Mouse (Mus musculus) heart, embryonic 14.5 days (tissue): ENCODE data around the gene 4921530L21Rik. TPM values are rescaled to one million over a fixed set of nuclear protein-coding genes. Genes with fewer than 3 reads are reported as not detected.

Experiments used
- ATAC-seq: fragments of 200-750 bp; cut with Nextera tagmentation; 2 replicates; pipeline ENCODE4 v1.8.0; 2017; ENCODE audit warnings: low read depth, moderate TSS enrichment; ENCODE audit not compliant: insufficient number of reproducible peaks, insufficient read depth, low FRiP score
- H3K27ac ChIP-seq, 2 experiments: fragments of 200-500 bp in 1 of 2; fragments of 300-500 bp in 1 of 2; sonication (generic) in 1 of 2; replicated peaks in 1 of 2; 2 replicates each; pipeline ENCODE4 v1.5.1; 2012 to 2014; ENCODE audit warnings: low read depth in 2 of 2, low read length in 2 of 2, control low read depth in 1 of 2, mild to moderate bottlenecking in 1 of 2, mixed read lengths in 1 of 2; ENCODE audit not compliant: control insufficient read depth in 1 of 2, insufficient read depth in 1 of 2
- H3K27me3 ChIP-seq: fragments of 300-500 bp; sonication (generic); 2 replicates; pipeline ENCODE4 v1.6.1; 2014; ENCODE audit warnings: mild to moderate bottlenecking, low read length, control low read depth; ENCODE audit not compliant: control insufficient read depth, insufficient read depth
- H3K36me3 ChIP-seq: fragments of 300-500 bp; sonication (generic); 2 replicates; pipeline ENCODE4 v1.6.1; 2014; ENCODE audit warnings: mild to moderate bottlenecking, control low read depth, low read length, mixed read lengths; ENCODE audit not compliant: control insufficient read depth, insufficient read depth
- H3K4me1 ChIP-seq, 2 experiments: fragments of 200-500 bp in 1 of 2; fragments of 300-500 bp in 1 of 2; sonication (generic) in 1 of 2; 2 replicates each; pipeline ENCODE4 v1.6.1; 2012 to 2014; ENCODE audit warnings: low read length in 2 of 2, control low read depth in 1 of 2, mixed read lengths in 1 of 2; ENCODE audit not compliant: control insufficient read depth in 2 of 2, insufficient read depth in 2 of 2
- H3K4me2 ChIP-seq: fragments of 300-500 bp; sonication (generic); 2 replicates; pipeline ENCODE4 v1.6.1; 2014; ENCODE audit warnings: mild to moderate bottlenecking, low read length
- H3K4me3 ChIP-seq, 2 experiments: fragments of 200-500 bp in 1 of 2; fragments of 300-500 bp in 1 of 2; sonication (generic) in 1 of 2; 2 replicates each; pipeline ENCODE4 v1.5.1; 2012 to 2014; ENCODE audit warnings: low read length in 2 of 2, mild to moderate bottlenecking in 2 of 2, control low read depth in 1 of 2, low read depth in 1 of 2, moderate library complexity in 1 of 2; ENCODE audit not compliant: control insufficient read depth in 1 of 2, insufficient read depth in 1 of 2
- H3K9ac ChIP-seq: fragments of 300-500 bp; sonication (generic); 2 replicates; pipeline ENCODE4 v1.6.1; 2014; ENCODE audit warnings: mild to moderate bottlenecking, low read length
- H3K9me3 ChIP-seq: fragments of 300-500 bp; sonication (generic); 2 replicates; pipeline ENCODE4 v1.6.1; 2016; ENCODE audit warnings: low read length, control low read depth; ENCODE audit not compliant: control insufficient read depth
- WGBS: fragments of 180-500 bp; shearing (Covaris S2); extraction: QIAGEN DNeasy Blood & Tissue Kit; methylation state at CpG from one replicate; pipeline ENCODE4 v1.1.7; 2014; 5-methylcytosine and 5-hydroxymethylcytosine counted together
- polyA plus RNA-seq: library from polyadenylated mRNA; unstranded; fragments of >200 nt; fragmentation: Nextera tagmentation; extraction: Ambion mirVana; gene quantifications from 2 replicates; pipeline ENCODE4 v1.2.1, GENCODE M21; 2014

The 4921530L21Rik gene
- polyA plus RNA-seq: not detected in 2 replicates

DNA sequence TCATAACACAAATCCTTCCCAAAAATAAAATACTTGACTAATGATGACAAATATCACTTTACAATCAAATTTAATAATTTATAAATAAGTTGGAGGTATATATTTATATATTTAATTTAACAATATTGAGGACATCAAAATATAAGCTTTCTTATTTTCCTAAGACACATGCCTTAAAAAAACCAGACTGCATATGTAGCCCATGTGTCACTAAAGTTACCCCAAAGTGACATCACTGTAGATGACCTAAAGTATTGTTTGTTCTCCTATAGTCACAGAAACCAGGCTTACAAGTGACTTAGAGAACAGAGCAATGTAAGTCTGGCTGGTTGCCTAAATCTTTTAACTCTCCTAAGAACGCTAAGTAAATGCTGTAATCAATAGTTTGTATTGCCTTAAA lies at the start of gene 4921530L21Rik:
4921530L21Rik (plus strand) TSS at position 301 of the 400 bp plus-strand sequence.
- H3K4me1 ChIP-seq: no peaks in the 10 kb centered on the region
- ATAC-seq: no peak
- no peaks in the 10 kb centered on the region for H3K36me3 ChIP-seq
- H3K4me2 ChIP-seq: no peak within 1 kb of the TSS
- no peak within 1 kb of the TSS for H3K27ac ChIP-seq
- H3K9ac ChIP-seq: no peak within 1 kb of the TSS
- H3K27me3 ChIP-seq: no peaks in the 10 kb centered on the region
- no peak within 1 kb of the TSS for H3K4me3 ChIP-seq
- WGBS: 81% methylated on average over 1 of the region's 1 CpGs
- H3K9me3 ChIP-seq: no peaks in the 10 kb centered on the region

DNA sequence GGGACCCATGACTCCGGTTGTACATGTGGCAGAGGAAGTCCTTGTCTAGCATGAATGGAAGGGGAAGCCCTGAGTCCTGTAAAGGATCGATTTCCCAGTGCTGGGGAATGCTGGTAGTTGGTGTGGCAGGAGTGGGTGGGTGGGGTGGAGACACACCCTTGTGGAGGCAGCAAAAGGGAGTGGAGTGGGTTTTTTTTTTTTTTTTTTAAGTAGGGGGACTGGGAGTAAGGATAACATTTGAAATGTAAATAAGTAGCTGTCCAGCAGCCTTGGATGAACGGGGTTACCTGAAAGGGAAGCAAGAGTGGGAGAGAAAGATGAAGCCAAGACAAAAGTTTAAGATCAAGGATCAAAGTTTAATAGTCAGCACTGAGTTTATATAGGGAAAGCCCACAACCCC lies 47.2 kb upstream of the 4921530L21Rik start:
- H3K9ac ChIP-seq: no peak overlapping the region
- H3K36me3 ChIP-seq: no peaks in the 10 kb centered on the region
- no peaks in the 10 kb centered on the region for H3K4me1 ChIP-seq
- H3K4me2 ChIP-seq: no peak overlapping the region
- no peaks in the 10 kb centered on the region for H3K9me3 ChIP-seq
- 68% methylated on average over 3 of the region's 3 CpGs for WGBS
- no peaks in the 10 kb centered on the region for H3K27me3 ChIP-seq
- no peak for ATAC-seq
- no peak overlapping the region for H3K4me3 ChIP-seq
- no peak overlapping the region for H3K27ac ChIP-seq

DNA sequence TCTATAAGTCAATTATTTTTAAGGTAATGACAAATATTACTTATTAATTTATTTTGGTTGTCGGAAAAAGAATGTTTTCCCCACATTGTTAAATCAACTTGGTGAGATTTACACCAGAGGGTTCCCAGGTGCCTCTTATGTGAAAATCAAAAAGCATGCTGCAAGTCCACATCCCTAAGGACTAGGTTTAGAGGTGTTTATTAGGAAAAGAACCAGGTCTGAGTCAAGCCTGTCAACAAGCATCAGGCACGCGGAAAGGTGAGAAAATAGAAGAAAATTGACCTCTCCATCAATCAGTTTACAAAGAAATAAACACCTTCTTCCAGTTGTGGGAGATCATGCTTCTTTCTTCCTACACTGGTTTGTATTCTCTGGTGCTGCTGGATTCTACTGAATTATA lies 18.1 kb upstream of the 4921530L21Rik start:
- no peak overlapping the region for H3K27ac ChIP-seq
- WGBS: 76% methylated on average over 3 of the region's 3 CpGs
- H3K4me3 ChIP-seq: no peak overlapping the region
- no peak overlapping the region for H3K9ac ChIP-seq
- H3K27me3 ChIP-seq: no peaks in the 10 kb centered on the region
- no peak overlapping the region for H3K4me2 ChIP-seq
- H3K4me1 ChIP-seq: no peaks in the 10 kb centered on the region
- no peaks in the 10 kb centered on the region for H3K36me3 ChIP-seq
- no peaks in the 10 kb centered on the region for H3K9me3 ChIP-seq
- no peak for ATAC-seq

DNA sequence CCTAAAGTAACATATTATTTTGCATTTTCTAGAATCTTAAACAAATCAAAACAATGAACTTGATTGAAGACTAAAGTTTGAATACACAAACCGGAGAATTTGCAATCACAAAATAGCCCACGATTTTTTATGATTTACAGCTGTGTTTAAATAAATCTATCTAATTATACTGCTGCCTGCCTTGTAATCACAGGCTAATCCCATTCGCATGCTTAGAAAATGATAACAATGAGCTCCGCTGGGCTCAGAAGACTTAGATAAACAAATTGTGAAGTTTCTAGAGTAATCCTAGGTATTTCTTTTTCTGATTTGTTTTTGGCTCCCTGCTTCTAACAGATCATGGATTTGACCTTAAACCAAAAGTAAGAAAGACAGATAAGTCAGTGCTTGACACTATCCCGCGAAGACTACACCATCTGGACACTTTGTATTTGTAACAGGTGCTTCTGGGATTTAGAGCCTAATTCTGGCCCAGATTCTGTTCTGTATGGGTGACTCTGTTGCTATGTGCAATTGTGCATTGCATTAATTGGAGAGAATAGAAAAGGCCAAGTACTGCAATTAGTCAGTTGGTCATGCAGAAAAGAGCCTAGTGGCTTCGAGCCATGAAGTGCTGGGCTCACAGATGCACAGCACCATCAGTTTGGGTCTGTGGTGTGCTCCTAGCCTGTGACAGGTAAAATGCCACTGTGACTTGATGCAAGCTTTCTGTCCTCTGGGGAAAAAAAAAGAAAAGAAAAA lies 15.2 kb upstream of the 4921530L21Rik start:
- no peak overlapping the region for H3K27ac ChIP-seq
- WGBS: 74% methylated on average over 7 of the region's 7 CpGs
- ATAC-seq: no peak
- H3K4me3 ChIP-seq: no peak overlapping the region
- H3K9me3 ChIP-seq: no peaks in the 10 kb centered on the region
- no peaks in the 10 kb centered on the region for H3K36me3 ChIP-seq
- no peak overlapping the region for H3K4me2 ChIP-seq
- H3K4me1 ChIP-seq: no peaks in the 10 kb centered on the region
- no peaks in the 10 kb centered on the region for H3K27me3 ChIP-seq
- no peak overlapping the region for H3K9ac ChIP-seq

DNA sequence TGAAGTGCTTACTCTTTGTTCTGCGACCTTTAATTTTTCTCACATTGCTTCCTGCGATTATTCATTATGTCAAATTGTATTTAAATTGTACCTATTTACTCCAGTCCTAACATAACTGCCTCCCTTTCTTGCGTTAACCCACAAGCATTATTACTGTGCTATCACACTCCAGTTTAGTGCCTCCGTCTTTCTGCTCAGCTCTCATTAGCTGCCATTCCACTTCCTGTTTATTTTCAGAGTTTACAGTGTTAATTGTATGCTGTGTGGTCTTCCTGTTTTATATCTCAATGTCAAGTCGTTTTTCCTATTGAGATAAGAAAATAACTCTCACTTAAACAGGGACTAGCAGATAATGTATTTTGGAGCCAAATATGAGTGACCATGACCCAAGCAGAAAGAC lies 9.0 kb upstream of the 4921530L21Rik start:
- Histone ChIP-seq H3K4me3 (no peak overlapping the region), H3K27me3 (no peaks in the 10 kb centered on the region), H3K4me1 (no peaks in the 10 kb centered on the region), H3K27ac (no peak overlapping the region), H3K4me2 (no peak overlapping the region), H3K36me3 (no peaks in the 10 kb centered on the region), H3K9me3 (no peaks in the 10 kb centered on the region), H3K9ac (no peak overlapping the region)
- 63% methylated on average over 5 of the region's 5 CpGs for WGBS
- ATAC-seq: no peak

DNA sequence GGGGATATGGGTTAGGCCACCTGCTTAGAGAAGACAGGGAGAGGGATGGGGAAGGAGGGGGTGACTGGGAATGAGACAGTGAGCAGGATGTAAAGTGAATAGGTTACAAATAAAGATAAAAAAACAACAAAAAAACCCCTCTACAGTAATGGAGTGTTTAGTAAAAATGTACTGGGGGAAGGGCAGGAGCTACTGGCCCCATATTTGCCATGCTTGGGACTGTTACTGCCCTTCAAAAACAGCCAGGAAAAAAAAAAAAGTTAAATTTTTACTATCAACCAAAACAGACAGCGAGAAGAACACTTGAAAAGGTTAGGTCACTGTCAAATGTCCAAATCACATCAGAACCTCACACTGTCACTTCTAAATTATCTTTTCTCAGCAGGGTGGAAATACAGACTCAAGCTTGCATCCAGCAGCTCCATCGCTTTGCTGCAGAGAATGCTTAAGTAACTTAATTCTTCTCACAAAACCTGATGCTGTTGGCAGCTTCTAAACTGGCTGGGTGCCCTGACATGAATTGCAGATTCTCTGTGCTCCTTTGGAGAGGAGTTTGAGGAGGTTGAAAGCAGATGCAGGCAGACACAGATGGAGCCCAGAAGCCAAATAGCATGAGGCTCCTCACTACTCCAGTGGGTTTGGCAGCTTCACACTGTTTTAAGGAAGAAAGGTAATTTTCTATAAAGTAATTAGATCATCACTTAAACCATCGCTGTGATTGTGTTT lies 4.1 kb upstream of the 4921530L21Rik start:
- WGBS: 66% methylated on average over 3 of the region's 3 CpGs
- Histone ChIP-seq H3K9me3 (no peaks in the 10 kb centered on the region), H3K9ac (no peak overlapping the region), H3K27me3 (no peaks in the 10 kb centered on the region), H3K4me3 (no peak overlapping the region), H3K4me2 (no peak overlapping the region), H3K4me1 (no peaks in the 10 kb centered on the region), H3K36me3 (no peaks in the 10 kb centered on the region), H3K27ac (no peak overlapping the region)
- no peak for ATAC-seq

DNA sequence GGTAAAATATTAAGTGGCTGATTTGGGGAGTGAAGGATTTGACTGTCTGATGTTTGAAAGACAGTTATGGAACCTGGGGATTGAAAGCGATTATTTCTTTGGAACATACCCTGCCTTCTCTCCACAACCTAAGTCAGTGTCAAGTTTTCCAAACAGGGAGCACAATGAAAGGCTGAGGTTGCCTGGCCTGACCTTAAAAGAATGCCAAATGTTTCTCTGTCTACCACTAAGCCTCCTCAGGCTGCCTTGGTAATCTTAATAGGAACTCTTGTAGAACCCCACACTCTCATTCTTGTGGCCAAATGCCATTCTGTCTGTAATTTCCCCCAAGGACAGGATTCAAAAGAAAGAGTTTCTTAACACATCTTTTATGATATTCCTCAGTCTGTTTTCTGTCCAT lies 3.5 kb upstream of the 4921530L21Rik start:
- no peak overlapping the region for H3K4me3 ChIP-seq
- ATAC-seq: no peak
- H3K9ac ChIP-seq: no peak overlapping the region
- H3K36me3 ChIP-seq: no peaks in the 10 kb centered on the region
- 86% methylated on average over 1 of the region's 1 CpGs for WGBS
- no peaks in the 10 kb centered on the region for H3K4me1 ChIP-seq
- H3K27ac ChIP-seq: no peak overlapping the region
- no peaks in the 10 kb centered on the region for H3K27me3 ChIP-seq
- no peak overlapping the region for H3K4me2 ChIP-seq
- H3K9me3 ChIP-seq: no peaks in the 10 kb centered on the region
